Mouse (Mus musculus) layer of hippocampus, postnatal 25 days (tissue): ENCODE measurements at regions not wholly inside any gene's neighbourhood (a gene's known extent, or its start where the extent isn't known, plus 50 kb on each side); places are given as distances from the start of the nearest gene placed in this dataset.

Experiments
- DNase-seq, 2 experiments: peaks; one replicate each; pipeline ENCODE4 v3.0.0; 2022; ENCODE audit warnings: mixed read lengths in 2 of 2, low spot score in 1 of 2; ENCODE audit errors: extremely low spot score in 1 of 2

GRCm38 (mm10) chr9:84673327-84673726, 639.2 kb upstream of the Gm11114 start:
- DNase-seq, result no peak

DNA sequence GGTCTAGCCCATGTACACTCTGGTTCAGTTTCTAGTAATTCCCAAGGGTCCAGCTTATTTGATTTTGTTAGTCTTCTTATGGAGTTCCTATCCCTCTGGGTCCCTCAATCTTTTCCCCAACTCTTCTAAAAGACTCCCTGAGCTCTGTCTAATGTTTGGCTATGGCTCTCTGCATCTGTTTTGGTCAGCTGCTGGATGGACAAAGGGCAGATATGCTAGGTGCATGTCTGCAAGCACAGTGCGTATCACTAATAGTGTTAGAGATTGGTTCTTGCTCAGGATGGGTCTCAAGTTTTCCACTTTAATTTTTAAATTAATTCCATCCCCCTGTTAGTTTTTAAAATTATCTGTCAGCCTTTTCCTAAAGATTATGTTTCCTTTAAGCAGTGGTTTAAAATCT, 634.2 kb upstream of the Gm11114 start:
- DNase-seq, result no peak

GRCm38 (mm10) chr9:84718615-84719191, 593.9 kb upstream of the Gm11114 start:
- DNase-seq, result no peak

DNA sequence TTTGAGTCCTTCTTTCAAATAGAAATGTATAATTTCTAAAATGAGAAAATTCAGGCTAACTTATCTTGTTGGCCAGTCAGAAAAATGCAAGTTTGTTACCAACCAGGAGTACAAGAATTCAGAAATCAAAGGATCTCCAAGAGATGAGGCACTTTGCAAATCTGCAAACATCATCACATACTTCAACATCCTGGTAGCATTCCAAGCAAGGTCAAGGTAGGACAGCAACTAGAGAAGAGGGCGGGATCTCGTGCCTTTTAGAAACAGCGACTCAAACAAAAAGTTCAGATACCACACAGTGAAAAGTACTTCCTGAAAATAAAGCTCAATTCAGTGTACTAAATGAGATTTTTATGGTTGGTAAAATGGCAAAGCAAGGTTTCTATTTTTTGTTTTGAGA, 593.2 kb upstream of the Gm11114 start:
- no peak for DNase-seq

- no peak for DNase-seq
Measured at GRCm38 (mm10) chr9:84720454-84720853, 592.1 kb upstream of the Gm11114 start.

DNA sequence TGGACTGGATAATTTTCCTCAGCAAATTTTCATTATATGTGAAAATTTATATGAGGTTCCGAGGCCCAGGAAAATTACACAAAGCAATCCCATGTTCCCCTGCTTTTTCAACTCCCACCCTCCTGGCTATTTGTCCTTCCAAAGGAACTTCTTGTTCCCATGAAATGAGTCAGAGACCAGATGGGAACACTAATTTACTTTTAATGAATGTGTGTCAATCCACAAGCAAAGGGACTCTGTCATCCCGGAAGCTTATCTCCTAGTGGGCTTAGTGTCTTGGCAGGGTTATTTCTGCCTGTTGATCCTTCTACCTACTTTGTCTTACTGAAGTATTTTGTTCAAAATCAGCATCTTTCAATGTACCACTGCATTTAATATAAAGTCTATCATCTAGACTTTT, 573.3 kb upstream of the Gm11114 start:
- DNase-seq, result no peak

DNA sequence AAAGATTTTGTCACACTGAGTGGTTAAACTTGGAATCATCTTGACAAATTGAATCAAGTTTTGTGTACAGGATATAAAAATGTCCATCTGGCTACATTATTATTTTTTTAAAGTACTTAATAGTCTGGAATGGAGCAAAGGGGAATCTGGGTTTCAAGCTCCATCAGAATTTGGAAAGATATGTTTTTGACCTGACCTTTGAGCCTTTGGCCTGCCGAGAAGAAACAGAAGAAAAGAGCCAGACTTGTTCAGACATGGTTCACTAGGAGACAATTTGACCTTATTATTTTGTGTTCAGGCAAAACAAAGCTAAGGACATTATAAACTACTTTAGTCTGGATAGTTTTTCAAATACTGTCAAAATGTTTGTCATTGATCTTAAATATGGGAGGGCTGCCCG, 572.2 kb upstream of the Gm11114 start:
- no peak for DNase-seq

DNA sequence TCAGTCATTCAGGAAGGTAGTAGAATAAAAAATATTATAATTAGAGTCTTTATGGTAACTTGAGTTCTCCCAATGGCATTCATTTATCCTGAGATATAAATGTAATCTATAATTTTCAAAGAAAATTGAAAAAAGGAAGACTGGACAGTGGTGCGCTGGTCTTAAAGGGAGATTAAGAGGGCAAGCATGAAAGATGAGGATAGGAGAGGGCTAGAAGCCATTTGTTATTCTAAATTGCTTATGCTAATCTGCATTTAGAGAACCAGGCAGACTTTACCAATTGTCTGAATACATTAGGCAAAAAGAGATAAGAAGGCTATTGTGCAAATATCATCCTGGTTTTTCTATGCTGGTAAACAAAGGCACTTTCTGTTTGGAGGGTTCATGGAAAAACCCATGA, 558.2 kb upstream of the Gm11114 start:
- DNase-seq, result no peak

DNA sequence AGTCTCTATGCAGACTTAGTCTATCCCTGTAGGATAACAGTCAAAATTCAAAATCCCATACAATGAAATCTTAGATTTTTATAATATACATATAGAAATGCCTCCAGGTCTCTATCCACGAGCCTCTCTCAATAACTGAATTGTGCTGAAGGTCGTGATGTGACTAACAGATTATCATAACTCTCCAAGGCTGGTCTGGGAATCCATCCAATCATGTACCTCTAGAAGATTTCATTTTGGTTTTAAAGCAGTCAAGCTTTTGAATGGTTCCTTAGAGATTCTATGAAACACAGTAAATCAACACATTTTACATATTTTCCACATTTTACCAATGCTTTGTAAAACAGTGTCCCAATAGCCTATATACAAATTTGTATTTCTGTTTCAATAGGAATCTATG, 557.7 kb upstream of the Gm11114 start:
- no peak for DNase-seq

GRCm38 (mm10) chr9:84774348-84774747, 538.2 kb upstream of the Gm11114 start:
- DNase-seq, result no peak

- DNase-seq, result no peak
Measured at GRCm38 (mm10) chr9:84775190-84775589, 537.4 kb upstream of the Gm11114 start.

DNA sequence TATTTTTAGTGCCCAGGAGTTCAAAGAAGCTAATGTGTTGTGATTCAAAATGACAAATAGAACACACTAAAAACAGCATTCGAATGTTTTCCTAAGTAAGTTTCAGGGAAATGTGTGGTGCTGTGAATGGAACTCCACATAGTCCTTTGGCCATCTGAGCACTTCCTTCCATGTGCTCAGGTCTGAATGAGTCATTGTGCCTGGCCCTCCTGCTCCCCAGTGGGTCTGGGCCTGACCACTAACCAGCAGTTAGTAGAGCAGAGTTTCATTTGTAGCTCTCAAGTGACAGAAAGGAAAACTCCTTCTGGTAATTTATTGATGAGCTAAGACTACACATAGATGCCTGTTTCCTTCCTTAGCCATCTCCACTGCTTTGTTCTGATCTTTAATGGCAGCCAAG, 533.4 kb upstream of the Gm11114 start:
- no peak for DNase-seq

DNA sequence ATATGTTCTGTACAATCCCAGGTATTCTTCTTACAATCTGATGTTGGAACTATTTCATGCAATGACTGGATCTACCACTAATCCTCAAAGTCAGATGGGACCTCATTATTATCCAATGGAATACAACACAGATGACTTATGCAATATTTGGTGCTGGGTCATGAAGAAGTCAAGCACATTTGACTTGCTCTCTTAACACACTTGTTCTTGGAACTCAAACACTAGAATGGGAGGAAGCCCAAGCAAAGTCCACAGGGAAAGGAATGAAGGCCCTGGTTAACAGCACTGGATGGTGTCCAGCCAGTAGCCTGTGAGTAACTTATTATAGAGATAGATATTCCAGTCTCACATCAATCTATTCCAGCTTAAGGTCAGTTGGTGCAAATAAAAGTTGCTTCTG, 486.8 kb upstream of the Gm11114 start:
- no peak for DNase-seq

DNA sequence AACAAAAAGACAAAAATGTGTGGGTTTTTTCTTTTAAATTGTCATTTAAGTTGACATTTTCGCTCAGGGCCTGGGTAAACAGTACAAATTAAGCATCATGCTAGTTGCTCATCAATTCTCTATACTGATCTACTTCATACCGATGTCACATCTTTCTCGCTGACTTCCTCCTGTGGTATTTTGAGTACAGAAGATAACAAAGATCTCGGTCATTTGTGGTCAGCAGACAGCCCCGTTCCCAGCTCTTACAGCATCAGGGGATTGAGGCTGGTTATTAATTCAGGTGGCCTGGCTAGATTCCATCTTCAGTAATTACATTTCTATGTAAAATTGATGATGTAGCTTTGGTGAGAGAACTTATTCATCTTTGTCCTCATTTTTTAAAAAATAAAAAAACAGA, 483.6 kb upstream of the Gm11114 start:
- no peak for DNase-seq

DNA sequence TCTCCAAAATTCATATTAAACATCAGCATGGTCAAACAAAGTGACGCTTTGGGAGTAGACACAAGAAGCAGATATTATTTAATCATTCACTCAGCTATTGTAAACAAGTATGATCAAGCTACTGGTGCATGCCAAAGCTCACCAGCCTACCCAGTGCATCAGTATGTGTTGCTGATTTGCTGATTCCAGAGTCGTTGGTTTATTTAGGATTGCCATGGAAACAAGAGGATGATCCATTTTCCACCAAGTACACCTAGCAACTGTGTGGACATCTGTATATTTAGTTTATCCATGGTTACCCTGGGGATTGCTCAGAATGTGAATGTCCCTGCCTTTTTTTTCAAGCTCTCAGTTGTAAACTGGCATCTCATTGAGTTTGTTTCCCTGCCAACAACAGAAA, 481.9 kb upstream of the Gm11114 start:
- DNase-seq, result no peak

GRCm38 (mm10) chr9:84837498-84837897, 475.1 kb upstream of the Gm11114 start:
- no peak for DNase-seq

- no peak for DNase-seq
Measured at GRCm38 (mm10) chr9:84844021-84844420, 468.6 kb upstream of the Gm11114 start.

DNA sequence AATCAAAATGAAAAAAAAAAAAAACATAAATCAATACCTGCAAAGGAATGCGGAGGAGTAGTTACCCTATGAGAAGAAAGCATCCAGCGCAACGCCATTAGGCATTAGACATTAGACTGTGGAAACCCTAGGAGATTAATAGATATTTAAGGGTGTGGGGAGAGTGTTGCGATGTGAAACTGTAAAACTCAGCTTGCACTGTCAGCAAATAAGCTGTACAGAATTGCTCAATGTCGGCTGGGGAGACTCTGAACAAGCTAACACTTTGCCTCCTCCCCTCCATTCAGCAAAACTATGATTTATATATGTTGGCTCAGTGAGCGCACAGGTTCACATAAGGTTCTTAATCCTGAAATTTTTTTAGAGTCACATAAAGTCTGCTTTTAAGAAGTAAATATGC, 451.0 kb upstream of the Gm11114 start:
- DNase-seq, result no peak

GRCm38 (mm10) chr9:84863431-84863830, 449.1 kb upstream of the Gm11114 start:
- no peak for DNase-seq

- no peak for DNase-seq
Measured at GRCm38 (mm10) chr9:84894148-84894547, 418.4 kb upstream of the Gm11114 start.

- no peak for DNase-seq
Measured at GRCm38 (mm10) chr9:84896073-84896472, 416.5 kb upstream of the Gm11114 start.

DNA sequence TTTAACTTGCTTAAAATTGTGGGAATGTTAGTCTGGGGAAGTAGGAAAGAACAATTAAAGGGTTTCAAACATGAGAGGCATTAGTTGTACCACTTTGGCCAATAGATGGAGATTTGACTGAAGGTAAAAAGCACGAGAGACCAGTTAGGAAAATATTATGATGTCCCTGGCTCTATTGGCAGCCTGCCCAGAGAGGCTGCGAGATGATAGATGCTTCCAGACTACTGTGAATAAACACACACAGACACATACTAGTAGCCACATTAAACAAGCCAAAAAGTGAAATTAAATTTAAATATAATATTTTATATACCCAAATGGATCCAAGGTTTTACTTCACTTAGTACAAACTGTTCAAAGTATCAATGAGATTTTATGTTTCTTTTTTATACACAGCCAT, 411.9 kb upstream of the Gm11114 start:
- DNase-seq, result no peak

GRCm38 (mm10) chr9:84906244-84906643, 406.3 kb upstream of the Gm11114 start:
- no peak for DNase-seq
